Mouse (Mus musculus) MEL (cell line): Measurements from ENCODE around the gene Fem1a. TPM values are rescaled to one million over a fixed set of nuclear protein-coding genes. Genes with fewer than 3 reads are reported as not detected.

Experiments used
- DNase-seq: peaks from one replicate; pipeline ENCODE4 v3.0.0; 2011; ENCODE audit warnings: low read depth, low spot score
- H3K27ac ChIP-seq: 2 replicates; pipeline ENCODE4 v1.5.1; 2012; ENCODE audit warnings: low read depth, mild to moderate bottlenecking, control low read depth, low read length, moderate library complexity; ENCODE audit not compliant: control insufficient read depth
- H3K27me3 ChIP-seq, 2 experiments: fragments of 150-350 bp in 1 of 2; sonication (generic) in 1 of 2; 2 replicates each; pipeline ENCODE4 v1.6.1; 2012; ENCODE audit warnings: low read length in 2 of 2, mild to moderate bottlenecking in 2 of 2, improper control_type of control experiment in 1 of 2, moderate library complexity in 1 of 2; ENCODE audit not compliant: insufficient read depth in 2 of 2, control insufficient read depth in 1 of 2
- H3K36me3 ChIP-seq, 2 experiments: 2 replicates each; pipeline ENCODE4 v1.6.1; 2012 to 2014; ENCODE audit warnings: low read length in 2 of 2, improper control_type of control experiment in 1 of 2, inconsistent platforms in 1 of 2, mild to moderate bottlenecking in 1 of 2; ENCODE audit not compliant: insufficient read depth in 2 of 2, control insufficient read depth in 1 of 2
- H3K4me1 ChIP-seq, 2 experiments: fragments of 150-350 bp in 1 of 2; sonication (generic) in 1 of 2; 2 replicates each; pipeline ENCODE4 v1.6.1; 2012; ENCODE audit warnings: low read length in 2 of 2, improper control_type of control experiment in 1 of 2, mild to moderate bottlenecking in 1 of 2; ENCODE audit not compliant: insufficient read depth in 2 of 2, control insufficient read depth in 1 of 2
- H3K4me3 ChIP-seq, 2 experiments: fragments of 150-350 bp in 1 of 2; sonication (generic) in 1 of 2; 2 replicates each; pipeline ENCODE4 v1.5.1; 2012; ENCODE audit warnings: low read depth in 2 of 2, low read length in 2 of 2, mild to moderate bottlenecking in 2 of 2, moderate library complexity in 2 of 2, control low read depth in 1 of 2, improper control_type of control experiment in 1 of 2; ENCODE audit not compliant: control insufficient read depth in 1 of 2, insufficient read depth in 1 of 2
- H3K79me2 ChIP-seq: 2 replicates; pipeline ENCODE4 v1.6.1; 2012; ENCODE audit warnings: mild to moderate bottlenecking, low read length, moderate library complexity; ENCODE audit not compliant: control insufficient read depth, poor library complexity, insufficient read depth
- H3K9ac ChIP-seq: 2 replicates; pipeline ENCODE4 v1.6.1; 2012; ENCODE audit warnings: low read depth, mild to moderate bottlenecking, control low read depth, low read length, moderate library complexity; ENCODE audit not compliant: control insufficient read depth, poor library complexity, severe bottlenecking
- H3K9me3 ChIP-seq: fragments of 150-350 bp; sonication (generic); replicated peaks from 2 replicates; pipeline ENCODE4 v1.6.1; 2012; ENCODE audit warnings: mild to moderate bottlenecking, low read length, improper control_type of control experiment, moderate library complexity; ENCODE audit not compliant: insufficient read depth
- BHLHE40 ChIP-seq: IDR thresholded peaks from 2 replicates; pipeline ENCODE4 v1.6.1; 2012; ENCODE audit warnings: low read depth, mild to moderate bottlenecking, inconsistent platforms, low read length, improper control_type of control experiment, borderline replicate concordance
- CHD1 ChIP-seq: IDR thresholded peaks from 2 replicates; pipeline ENCODE4 v1.6.1; 2012; ENCODE audit warnings: low read depth, mild to moderate bottlenecking, inconsistent platforms, low read length, improper control_type of control experiment
- CHD2 ChIP-seq: IDR thresholded peaks from 2 replicates; pipeline ENCODE4 v1.6.1; 2011; ENCODE audit warnings: low read length, improper control_type of control experiment
- CTCF ChIP-seq, 3 experiments: IDR thresholded peaks in 2 of 3; conservative IDR thresholded peaks in 1 of 3; 2 replicates each; pipeline ENCODE4 v1.5.1; 2011 to 2012; ENCODE audit warnings: low read length in 3 of 3, low read depth in 2 of 3, mild to moderate bottlenecking in 2 of 3, improper control_type of control experiment in 1 of 3, inconsistent platforms in 1 of 3, mixed read lengths in 1 of 3, moderate library complexity in 1 of 3; ENCODE audit not compliant: control insufficient read depth in 1 of 3, insufficient read depth in 1 of 3, poor library complexity in 1 of 3, severe bottlenecking in 1 of 3
- E2F4 ChIP-seq: IDR thresholded peaks from 2 replicates; pipeline ENCODE4 v1.6.1; 2011; ENCODE audit warnings: low read depth, low read length, improper control_type of control experiment, borderline replicate concordance
- ELF1 ChIP-seq: IDR thresholded peaks from 2 replicates; pipeline ENCODE4 v1.6.1; 2014; ENCODE audit warnings: low read depth, mild to moderate bottlenecking, inconsistent platforms, low read length, improper control_type of control experiment, moderate library complexity
- EP300 ChIP-seq, 2 experiments: IDR thresholded peaks; 2 replicates each; pipeline ENCODE4 v1.6.1; 2011; ENCODE audit warnings: improper control_type of control experiment in 2 of 2, low read length in 2 of 2, low read depth in 1 of 2, mild to moderate bottlenecking in 1 of 2
- ETS1 ChIP-seq: IDR thresholded peaks from 2 replicates; pipeline ENCODE4 v1.6.1; 2012; ENCODE audit warnings: low read depth, mild to moderate bottlenecking, inconsistent platforms, low read length, improper control_type of control experiment, moderate library complexity
- GABPA ChIP-seq: IDR thresholded peaks from 2 replicates; pipeline ENCODE4 v1.6.1; 2012; ENCODE audit warnings: low read depth, mild to moderate bottlenecking, inconsistent platforms, low read length, improper control_type of control experiment, moderate library complexity
- GATA1 ChIP-seq: IDR thresholded peaks from 2 replicates; pipeline ENCODE4 v1.6.1; 2011; ENCODE audit warnings: low read depth, low read length, improper control_type of control experiment
- HCFC1 ChIP-seq: IDR thresholded peaks from 2 replicates; pipeline ENCODE4 v1.6.1; 2012; ENCODE audit warnings: low read depth, mild to moderate bottlenecking, inconsistent platforms, low read length, improper control_type of control experiment, moderate library complexity
- KAT2A ChIP-seq: conservative IDR thresholded peaks from 2 replicates; pipeline ENCODE4 v1.6.1; 2012; ENCODE audit warnings: low read depth, low read length, improper control_type of control experiment, inconsistent platforms
- MAX ChIP-seq: IDR thresholded peaks from 2 replicates; pipeline ENCODE4 v1.6.1; 2011; ENCODE audit warnings: low read length, improper control_type of control experiment
- MAZ ChIP-seq: IDR thresholded peaks from 2 replicates; pipeline ENCODE4 v1.6.1; 2012; ENCODE audit warnings: low read depth, mild to moderate bottlenecking, inconsistent platforms, low read length, improper control_type of control experiment
- MEF2A ChIP-seq: IDR thresholded peaks from 2 replicates; pipeline ENCODE4 v1.6.1; 2014; ENCODE audit warnings: low read depth, mild to moderate bottlenecking, inconsistent platforms, low read length, improper control_type of control experiment; ENCODE audit not compliant: poor library complexity, insufficient replicate concordance, severe bottlenecking; ENCODE audit errors: extremely low read depth
- MXI1 ChIP-seq: IDR thresholded peaks from 2 replicates; pipeline ENCODE4 v1.6.1; 2011; ENCODE audit warnings: mild to moderate bottlenecking, low read depth, low read length, improper control_type of control experiment
- MYC ChIP-seq: IDR thresholded peaks from 2 replicates; pipeline ENCODE4 v1.6.1; 2011; ENCODE audit warnings: low read depth, mild to moderate bottlenecking, low read length, improper control_type of control experiment, moderate library complexity
- NRF1 ChIP-seq: IDR thresholded peaks from 2 replicates; pipeline ENCODE4 v1.6.1; 2014; ENCODE audit warnings: low read depth, mild to moderate bottlenecking, inconsistent platforms, low read length, improper control_type of control experiment, moderate library complexity; ENCODE audit not compliant: poor library complexity, insufficient read depth, severe bottlenecking
- POLR2A ChIP-seq, 2 experiments: IDR thresholded peaks; 2 replicates each; pipeline ENCODE4 v1.6.1; 2011 to 2012; ENCODE audit warnings: low read length in 2 of 2, mild to moderate bottlenecking in 2 of 2, control low read depth in 1 of 2, improper control_type of control experiment in 1 of 2, low read depth in 1 of 2, moderate library complexity in 1 of 2; ENCODE audit not compliant: control insufficient read depth in 1 of 2, insufficient read depth in 1 of 2, poor library complexity in 1 of 2
- POLR2AphosphoS5 ChIP-seq: IDR thresholded peaks from 2 replicates; pipeline ENCODE4 v1.6.1; 2012; ENCODE audit warnings: low read depth, borderline replicate concordance, mild to moderate bottlenecking, inconsistent platforms, low read length, moderate library complexity, mixed read lengths
- RAD21 ChIP-seq: IDR thresholded peaks from 2 replicates; pipeline ENCODE4 v1.6.1; 2011; ENCODE audit warnings: mild to moderate bottlenecking, low read depth, low read length, improper control_type of control experiment
- RCOR1 ChIP-seq: IDR thresholded peaks from 2 replicates; pipeline ENCODE4 v1.6.1; 2012; ENCODE audit warnings: low read depth, mild to moderate bottlenecking, inconsistent platforms, low read length, improper control_type of control experiment
- SIN3A ChIP-seq: IDR thresholded peaks from 2 replicates; pipeline ENCODE4 v1.6.1; 2012; ENCODE audit warnings: low read length, improper control_type of control experiment, inconsistent platforms
- SMC3 ChIP-seq: IDR thresholded peaks from 2 replicates; pipeline ENCODE4 v1.6.1; 2011; ENCODE audit warnings: low read depth, low read length, improper control_type of control experiment
- TAL1 ChIP-seq: IDR thresholded peaks from 2 replicates; pipeline ENCODE4 v1.6.1; 2012; ENCODE audit warnings: mild to moderate bottlenecking, inconsistent platforms, low read length, moderate library complexity, mixed read lengths
- TBP ChIP-seq: IDR thresholded peaks from 2 replicates; pipeline ENCODE4 v1.8.0; 2011; ENCODE audit warnings: low read depth, low read length, improper control_type of control experiment
- TCF12 ChIP-seq: IDR thresholded peaks from 2 replicates; pipeline ENCODE4 v1.6.1; 2014; ENCODE audit warnings: low read depth, mild to moderate bottlenecking, inconsistent platforms, low read length, improper control_type of control experiment, moderate library complexity
- USF1 ChIP-seq: IDR thresholded peaks from 2 replicates; pipeline ENCODE4 v1.6.1; 2014; ENCODE audit warnings: low read depth, mild to moderate bottlenecking, inconsistent platforms, low read length, improper control_type of control experiment, moderate library complexity
- ZMIZ1 ChIP-seq: IDR thresholded peaks from 2 replicates; pipeline ENCODE4 v1.6.1; 2012; ENCODE audit warnings: low read depth, mild to moderate bottlenecking, inconsistent platforms, low read length, improper control_type of control experiment, moderate library complexity
- ZNF384 ChIP-seq: IDR thresholded peaks from 2 replicates; pipeline ENCODE4 v1.6.1; 2012; ENCODE audit warnings: low read depth, mild to moderate bottlenecking, inconsistent platforms, low read length, improper control_type of control experiment
- polyA plus RNA-seq, 2 experiments: library from polyadenylated mRNA; stranded (reverse) in 1 of 2; unstranded in 1 of 2; fragments of >175 nt in 1 of 2; fragments of >200 nt in 1 of 2; gene quantifications; 2 replicates each; pipeline versions ENCODE4 v1.2.1 to v1.2.4; 2012; ENCODE audit warnings: low replicate concordance in 2 of 2, low read depth in 1 of 2; ENCODE audit not compliant: insufficient read length in 2 of 2, insufficient read depth in 1 of 2, missing spikeins in 1 of 2
- total RNA-seq: library from RNA; depleted of rRNA; stranded (reverse); fragments of 300-350 nt; gene quantifications from 2 replicates; pipeline ENCODE4 v1.2.3, GENCODE M21; 2012

Gene Fem1a
- total and polyA plus RNA-seq, 3 experiments, result 17.1 to 21.5 TPM; not detected in 1

GRCm38 (mm10) chr17:56290388-56291170 is 34.0 kb downstream of the Fem1a start (continued):
- TF ChIP-seq TCF12, result peak; percentile 58
- TF ChIP-seq USF1, result 0 out of 2 replicates have a peak, but pooled peaks have one; percentile 16
- TF ChIP-seq SMC3, result no peak
- TF ChIP-seq CTCF (IDR thresholded peaks at IDR 0.05 in 2 of 3, conservative IDR thresholded peaks at IDR 0.05 in 1 of 3; ENCODE audit: control insufficient read depth in 1 of 3, insufficient read depth in 1 of 3, low read depth in 2 of 3, low read length in 3 of 3, poor library complexity in 1 of 3, severe bottlenecking in 1 of 3), result no peak
- peak; percentile 50 for TF ChIP-seq CHD2
- TF ChIP-seq POLR2A (IDR thresholded peaks at IDR 0.05; ENCODE audit: control insufficient read depth in 1 of 2, insufficient read depth in 1 of 2, low read depth in 1 of 2, low read length in 2 of 2, poor library complexity in 1 of 2), result peak; percentile 43 to 44; a peak in 1 of 4 replicates
- TF ChIP-seq TAL1, result no peak
- TF ChIP-seq CHD1, result no peak
- 0 out of 2 replicates have a peak, but pooled peaks have one; percentile 18 for TF ChIP-seq BHLHE40
- TF ChIP-seq RAD21, result no peak

GRCm38 (mm10) chr17:56291171-56291511 is 34.5 kb downstream of the Fem1a start:
- Histone ChIP-seq H3K27me3 (no peaks in the 10 kb centered on the region), H3K9me3 (no peaks in the 10 kb centered on the region), H3K9ac (peak overlapping the region; percentile 80), H3K4me1 (peaks cover 6 to 36% of the 10 kb centered on the region in 2 experiments; a peak in 3 of 4 replicates), H3K79me2 (no peaks in the 10 kb centered on the region; the same call in 1 of the 2 replicates), H3K27ac (peak overlapping the region; percentile 88), H3K36me3 (peaks cover 0 to 21% of the 10 kb centered on the region in 2 experiments; a peak in 2 of 4 replicates), H3K4me3 (peak overlapping the region; percentile 20 to 51)
- no peak for TF ChIP-seq CHD2
- peak; percentile 58 for TF ChIP-seq GATA1
- peak; percentile 58; the same call in 1 of the 2 replicates for TF ChIP-seq TBP
- TF ChIP-seq EP300 (IDR thresholded peaks at IDR 0.05; ENCODE audit: low read depth in 1 of 2, low read length in 2 of 2), result peak in 1 of 2 experiments; percentile 44; a peak in 2 of 4 replicates
- TF ChIP-seq CTCF (IDR thresholded peaks at IDR 0.05 in 2 of 3, conservative IDR thresholded peaks at IDR 0.05 in 1 of 3; ENCODE audit: control insufficient read depth in 1 of 3, insufficient read depth in 1 of 3, low read depth in 2 of 3, low read length in 3 of 3, poor library complexity in 1 of 3, severe bottlenecking in 1 of 3), result peak; percentile 73 to 94 (median 93)
- TF ChIP-seq MEF2A, result no peak
- TF ChIP-seq GABPA, result no peak
- no peak for TF ChIP-seq POLR2AphosphoS5
- peak; percentile 56; the same call in 1 of the 2 replicates for TF ChIP-seq SIN3A
- peak; percentile 66; the same call in 1 of the 2 replicates for TF ChIP-seq E2F4
- peak; percentile 67 for TF ChIP-seq MAX
- peak; percentile 78; the same call in 1 of the 2 replicates for TF ChIP-seq ETS1
- TF ChIP-seq KAT2A, result no peak
- TF ChIP-seq TCF12, result peak; percentile 62; the same call in 1 of the 2 replicates
- TF ChIP-seq CHD1, result no peak
- TF ChIP-seq TAL1, result peak; percentile 23; the same call in 1 of the 2 replicates
- TF ChIP-seq ZNF384, result peak; percentile 95
- TF ChIP-seq ZMIZ1, result no peak
- peak; percentile 32 for TF ChIP-seq RAD21
- peak; percentile 85; the same call in 1 of the 2 replicates for TF ChIP-seq MAZ
- peak; percentile 93 for TF ChIP-seq ELF1
- peak; percentile 79 for TF ChIP-seq SMC3
- TF ChIP-seq MYC, result 0 out of 2 replicates have a peak, but pooled peaks have one; percentile 65
- no peak for TF ChIP-seq RCOR1
- peak; percentile 74 for TF ChIP-seq NRF1
- TF ChIP-seq POLR2A (IDR thresholded peaks at IDR 0.05; ENCODE audit: control insufficient read depth in 1 of 2, insufficient read depth in 1 of 2, low read depth in 1 of 2, low read length in 2 of 2, poor library complexity in 1 of 2), result peak; percentile 52 to 61; a peak in 3 of 4 replicates
- no peak for TF ChIP-seq MXI1
- peak; percentile 86 for TF ChIP-seq HCFC1
- peak; percentile 98 for DNase-seq
